Mouse (Mus musculus): ENCODE measurements at regions not wholly inside any gene's neighbourhood (a gene's known extent, or its start where the extent isn't known, plus 50 kb on each side); places are given as distances from the start of the nearest gene placed in this dataset.

DNA sequence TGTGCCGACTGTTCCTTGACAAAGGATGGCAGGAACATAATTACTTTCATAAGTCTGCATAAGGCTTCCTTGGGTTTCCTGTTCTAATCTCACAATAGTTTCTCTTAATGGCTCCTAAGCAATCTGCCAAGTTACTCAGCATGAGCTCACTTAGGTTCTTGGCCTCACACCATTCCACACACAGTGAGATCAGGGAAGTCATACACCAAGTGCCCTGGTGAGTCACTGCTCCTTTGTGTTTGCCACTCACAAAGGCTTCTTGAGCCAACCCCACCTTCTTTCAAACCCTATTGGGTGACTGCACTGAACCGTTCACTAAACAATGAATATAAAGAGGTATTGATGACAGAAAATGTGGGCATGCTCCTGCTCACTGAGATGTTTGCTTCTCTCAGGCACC, 214.9 kb upstream of the B3gat1 start:
- Histone ChIP-seq H3K27me3 (ENCODE audit: insufficient read depth, low read length) (no peaks in the 10 kb centered on the region), H3K36me3 (ENCODE audit: insufficient read depth, low read length) (no peaks in the 10 kb centered on the region), H3K4me1 (ENCODE audit: insufficient read depth, low read length) (no peaks in the 10 kb centered on the region), H3K27ac (no peak overlapping the region), H3K9ac (replicated peaks; ENCODE audit: low read length) (no peak overlapping the region), H3K4me2 (ENCODE audit: low read depth, low read length) (no peak overlapping the region), H3K9me3 (ENCODE audit: low read length) (no peaks in the 10 kb centered on the region), H3K4me3 (ENCODE audit: low read length) (no peak overlapping the region)
- WGBS: 12% methylated on average over 2 of the region's 2 CpGs
- no peak for DNase-seq (ENCODE audit: low spot score)
- ATAC-seq: no peak
- no peak for TF ChIP-seq CTCF (IDR thresholded peaks at IDR 0.05; ENCODE audit: low read depth)

DNA sequence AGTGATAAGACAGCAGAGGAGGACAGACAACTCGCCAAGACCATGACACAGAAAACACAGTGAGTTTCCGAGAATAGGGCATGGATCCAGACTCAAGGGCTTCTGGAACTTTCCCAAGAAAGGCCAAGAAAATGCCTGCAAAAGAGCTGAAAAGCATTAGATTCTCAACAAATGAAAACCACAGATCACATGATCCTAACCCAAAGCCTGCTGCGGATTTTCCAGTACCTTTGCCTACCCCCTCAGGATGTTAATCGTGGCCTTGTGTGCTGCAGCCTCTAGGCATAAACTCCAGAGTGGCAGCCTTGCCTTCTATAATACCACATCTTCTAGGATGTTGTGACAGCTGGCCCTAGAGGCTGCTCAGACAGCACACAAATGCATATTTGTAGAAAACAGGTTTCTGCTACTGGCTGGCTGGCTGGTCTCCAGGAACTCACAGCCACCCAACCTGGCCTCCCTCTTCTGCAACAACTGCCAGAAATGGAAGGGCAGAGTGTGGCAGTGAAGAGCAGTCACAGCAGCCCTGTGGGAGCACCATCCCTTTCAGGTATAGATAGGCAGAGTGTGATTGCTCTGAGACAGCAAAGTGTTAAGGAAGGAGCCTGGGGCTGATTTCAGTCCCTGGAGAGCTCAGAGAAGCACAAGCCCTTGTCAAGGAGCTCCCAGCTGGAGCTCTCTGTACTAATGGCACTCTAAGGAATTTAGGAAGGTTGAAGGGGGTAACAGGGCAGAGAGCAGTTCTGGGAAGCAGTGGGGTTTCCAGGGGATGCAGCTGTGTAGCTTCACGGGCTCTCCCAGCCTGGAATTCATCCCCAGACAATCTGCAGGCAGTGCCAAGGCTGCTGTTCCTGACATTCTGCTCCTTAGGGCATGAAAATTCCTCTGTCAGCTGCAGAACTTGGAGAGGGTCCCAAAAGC, 213.7 kb upstream of the B3gat1 start:
- Histone ChIP-seq H3K36me3 (ENCODE audit: insufficient read depth, low read length) (no peaks in the 10 kb centered on the region), H3K27me3 (ENCODE audit: insufficient read depth, low read length) (no peaks in the 10 kb centered on the region), H3K27ac (peak overlapping the region; percentile 3; the same call in 1 of the 2 replicates), H3K4me1 (ENCODE audit: insufficient read depth, low read length) (no peaks in the 10 kb centered on the region), H3K4me3 (ENCODE audit: low read length) (no peak overlapping the region), H3K9me3 (ENCODE audit: low read length) (no peaks in the 10 kb centered on the region), H3K9ac (replicated peaks; ENCODE audit: low read length) (no peak overlapping the region), H3K4me2 (ENCODE audit: low read depth, low read length) (no peak overlapping the region)
- ATAC-seq (peak; percentile 65), DNase-seq (ENCODE audit: low spot score) (peak; percentile 57)
- 28% methylated on average over 5 of the region's 5 CpGs for WGBS
- TF ChIP-seq CTCF (IDR thresholded peaks at IDR 0.05; ENCODE audit: low read depth): no peak; the same call in 1 of the 2 replicates

DNA sequence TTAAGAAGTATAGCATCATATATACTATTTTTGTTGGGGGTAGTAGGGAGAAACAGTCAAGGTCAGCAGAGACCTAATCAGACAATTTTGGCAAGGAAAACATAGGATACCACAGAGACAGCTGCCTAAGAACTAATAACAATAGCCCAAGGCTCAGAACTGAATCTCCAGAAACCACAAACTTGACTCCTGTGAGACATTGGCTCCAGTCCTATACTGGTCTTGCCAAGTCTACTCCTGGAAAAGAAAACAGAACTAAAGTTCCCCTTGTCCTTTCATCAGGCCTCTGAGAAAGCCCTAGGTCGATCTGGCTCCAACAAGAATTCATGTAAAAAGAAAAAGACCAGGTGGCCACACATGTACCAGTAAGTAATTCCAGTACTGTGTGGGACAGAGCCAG, 209.4 kb upstream of the B3gat1 start:
- Histone ChIP-seq H3K4me2 (ENCODE audit: low read depth, low read length) (no peak overlapping the region), H3K9me3 (ENCODE audit: low read length) (no peaks in the 10 kb centered on the region), H3K27ac (no peak overlapping the region), H3K36me3 (ENCODE audit: insufficient read depth, low read length) (no peaks in the 10 kb centered on the region), H3K27me3 (ENCODE audit: insufficient read depth, low read length) (no peaks in the 10 kb centered on the region), H3K9ac (replicated peaks; ENCODE audit: low read length) (no peak overlapping the region), H3K4me3 (ENCODE audit: low read length) (no peak overlapping the region), H3K4me1 (ENCODE audit: insufficient read depth, low read length) (no peaks in the 10 kb centered on the region)
- DNase-seq (ENCODE audit: low spot score) (no peak), ATAC-seq (no peak)
- no peak for TF ChIP-seq CTCF (IDR thresholded peaks at IDR 0.05; ENCODE audit: low read depth)
- WGBS: 24% methylated on average over 1 of the region's 1 CpGs

- Histone ChIP-seq H3K9ac (replicated peaks; ENCODE audit: low read length) (no peak overlapping the region), H3K4me2 (ENCODE audit: low read depth, low read length) (no peak overlapping the region), H3K9me3 (ENCODE audit: low read length) (no peaks in the 10 kb centered on the region), H3K27me3 (ENCODE audit: insufficient read depth, low read length) (no peaks in the 10 kb centered on the region), H3K36me3 (ENCODE audit: insufficient read depth, low read length) (no peaks in the 10 kb centered on the region), H3K4me3 (ENCODE audit: low read length) (no peak overlapping the region), H3K4me1 (ENCODE audit: insufficient read depth, low read length) (no peaks in the 10 kb centered on the region), H3K27ac (no peak overlapping the region)
- ATAC-seq (no peak), DNase-seq (ENCODE audit: low spot score) (peak; percentile 25)
- 13% methylated on average over 3 of the region's 3 CpGs for WGBS
- TF ChIP-seq CTCF (IDR thresholded peaks at IDR 0.05; ENCODE audit: low read depth): no peak
These were observed 204.8 kb upstream of the B3gat1 start for GRCm38 (mm10) chr9:26528761-26529160.

- Histone ChIP-seq H3K27ac (no peak overlapping the region), H3K36me3 (ENCODE audit: insufficient read depth, low read length) (no peaks in the 10 kb centered on the region), H3K4me3 (ENCODE audit: low read length) (no peak overlapping the region), H3K27me3 (ENCODE audit: insufficient read depth, low read length) (no peaks in the 10 kb centered on the region), H3K9ac (replicated peaks; ENCODE audit: low read length) (no peak overlapping the region), H3K9me3 (ENCODE audit: low read length) (no peaks in the 10 kb centered on the region), H3K4me2 (ENCODE audit: low read depth, low read length) (no peak overlapping the region), H3K4me1 (ENCODE audit: insufficient read depth, low read length) (no peaks in the 10 kb centered on the region)
- no peak for DNase-seq (ENCODE audit: low spot score)
- 96% methylated on average over 2 of the region's 2 CpGs for WGBS
- no peak for TF ChIP-seq CTCF (IDR thresholded peaks at IDR 0.05; ENCODE audit: low read depth)
- ATAC-seq: no peak
These were observed 194.5 kb upstream of the B3gat1 start for GRCm38 (mm10) chr9:26539042-26539441.

DNA sequence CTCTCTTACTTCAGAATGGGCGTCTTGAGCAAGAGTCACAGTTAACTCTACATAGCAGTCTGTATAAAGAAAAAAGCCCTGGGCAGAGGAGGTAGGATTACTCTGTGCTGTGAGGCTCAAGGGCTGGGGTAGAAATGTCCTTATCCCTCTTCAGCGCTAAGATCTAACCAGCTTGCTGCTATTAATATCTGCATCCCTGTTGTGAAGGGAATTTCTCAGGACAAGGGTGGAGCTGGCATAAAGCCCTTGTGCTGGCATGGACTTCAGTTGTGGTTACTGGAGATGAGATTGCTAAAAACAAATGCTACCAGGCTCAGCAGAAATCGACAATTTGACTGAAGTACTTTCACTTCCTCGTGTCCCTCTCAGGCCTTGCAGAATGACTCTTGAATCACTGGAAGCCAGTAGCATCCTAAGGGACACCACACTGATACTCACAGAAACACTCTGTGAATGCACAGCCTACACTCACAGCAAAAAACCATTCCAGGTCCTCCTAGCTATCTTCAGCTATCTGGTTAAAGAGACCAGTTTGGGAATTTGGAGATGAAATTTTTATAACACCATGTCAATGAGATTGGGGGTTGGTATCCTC, 185.1 kb upstream of the B3gat1 start:
- Histone ChIP-seq H3K27ac (no peak overlapping the region), H3K4me1 (ENCODE audit: insufficient read depth, low read length) (peaks cover 4% of the 10 kb centered on the region; the same call in 1 of the 2 replicates), H3K4me2 (ENCODE audit: low read depth, low read length) (no peak overlapping the region), H3K9ac (replicated peaks; ENCODE audit: low read length) (no peak overlapping the region), H3K36me3 (ENCODE audit: insufficient read depth, low read length) (no peaks in the 10 kb centered on the region), H3K27me3 (ENCODE audit: insufficient read depth, low read length) (no peaks in the 10 kb centered on the region), H3K9me3 (ENCODE audit: low read length) (no peaks in the 10 kb centered on the region), H3K4me3 (ENCODE audit: low read length) (no peak overlapping the region)
- peak; percentile 14 for DNase-seq (ENCODE audit: low spot score)
- TF ChIP-seq CTCF (IDR thresholded peaks at IDR 0.05; ENCODE audit: low read depth): no peak
- ATAC-seq: no peak
- 49% methylated on average over 4 of the region's 4 CpGs for WGBS

DNA sequence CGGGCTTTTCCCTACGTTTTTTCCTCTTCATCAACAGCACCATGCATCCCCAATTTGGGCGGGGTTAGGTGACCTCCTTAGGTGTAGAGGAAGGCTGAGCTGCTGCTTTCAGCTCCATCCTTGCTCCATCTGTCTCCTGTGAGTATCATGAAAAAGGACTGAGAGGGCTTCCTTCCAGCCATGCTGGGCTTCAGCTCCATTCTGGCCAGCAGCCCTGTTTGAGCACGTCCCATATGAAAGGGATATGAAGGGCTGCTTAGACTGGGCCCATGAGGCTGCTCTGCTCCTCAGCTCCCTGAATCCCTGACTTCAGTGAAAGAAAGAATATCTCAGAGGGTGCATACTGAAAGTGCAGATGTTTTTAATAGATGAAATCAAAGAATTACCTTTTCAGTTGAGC, 184.4 kb upstream of the B3gat1 start:
- DNase-seq (ENCODE audit: low spot score) (no peak), ATAC-seq (peak; percentile 29; the same call in 1 of the 2 replicates)
- TF ChIP-seq CTCF (IDR thresholded peaks at IDR 0.05; ENCODE audit: low read depth): no peak
- 69% methylated on average over 4 of the region's 4 CpGs for WGBS
- Histone ChIP-seq H3K4me1 (ENCODE audit: insufficient read depth, low read length) (peaks cover 4% of the 10 kb centered on the region; the same call in 1 of the 2 replicates), H3K4me2 (ENCODE audit: low read depth, low read length) (no peak overlapping the region), H3K27me3 (ENCODE audit: insufficient read depth, low read length) (no peaks in the 10 kb centered on the region), H3K9ac (replicated peaks; ENCODE audit: low read length) (no peak overlapping the region), H3K36me3 (ENCODE audit: insufficient read depth, low read length) (no peaks in the 10 kb centered on the region), H3K9me3 (ENCODE audit: low read length) (no peaks in the 10 kb centered on the region), H3K27ac (no peak overlapping the region), H3K4me3 (ENCODE audit: low read length) (no peak overlapping the region)
